Mouse (Mus musculus) cerebellum, adult 2 months (tissue): ENCODE measurements around the gene Scamp3.

Experiments
- CTCF ChIP-seq: fragments of 200-500 bp; IDR thresholded peaks from 2 replicates; pipeline ENCODE4 v1.5.1; 2011; ENCODE audit warnings: low read depth, mild to moderate bottlenecking, control low read depth, low read length, moderate library complexity, borderline replicate concordance; ENCODE audit not compliant: insufficient read depth
- POLR2A ChIP-seq: fragments of 200-500 bp; IDR thresholded peaks from 2 replicates; pipeline ENCODE4 v1.6.1; 2011; ENCODE audit warnings: low read length, control low read depth, borderline replicate concordance; ENCODE audit not compliant: insufficient read depth

DNA sequence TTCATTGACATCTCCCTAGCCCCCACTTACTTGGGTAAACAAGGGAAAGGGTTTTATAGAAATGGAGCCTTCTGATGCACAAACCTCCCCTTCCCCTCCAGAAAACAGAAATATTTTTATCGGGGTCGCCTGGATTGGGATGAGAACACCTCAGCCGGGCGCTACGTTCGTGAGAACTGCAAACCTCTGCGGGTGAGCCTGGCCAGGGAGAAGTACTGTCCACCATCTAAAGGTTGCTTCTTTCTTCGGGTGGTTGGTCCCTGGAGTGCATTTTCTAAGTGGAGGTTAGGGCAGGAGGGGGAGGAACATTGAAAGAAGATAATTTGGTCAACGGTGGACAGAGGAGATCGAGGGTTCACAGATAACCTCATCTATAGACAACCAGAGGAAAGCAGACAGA, 1.7 kb upstream of the Scamp3 start:
- TF ChIP-seq POLR2A (no peak), CTCF (no peak)
